Mouse (Mus musculus) cerebellum, adult 2 months (tissue): ENCODE results near the gene Chd4. TPM values are rescaled to one million over a fixed set of nuclear protein-coding genes. Genes with fewer than 3 reads are reported as not detected.

Experiments
- DNase-seq, 2 experiments: peaks; one replicate each; pipeline ENCODE4 v3.0.0; 2021
- H3K27ac ChIP-seq: fragments of 200-500 bp; 2 replicates; pipeline ENCODE4 v1.5.1; 2012; ENCODE audit warnings: low read length, control low read depth, inconsistent platforms; ENCODE audit not compliant: insufficient read depth
- H3K27me3 ChIP-seq: fragments of 200-500 bp; 2 replicates; pipeline ENCODE4 v1.6.1; 2012; ENCODE audit warnings: inconsistent platforms, mild to moderate bottlenecking, low read length, moderate library complexity; ENCODE audit not compliant: control insufficient read depth, insufficient read depth
- H3K4me1 ChIP-seq: fragments of 200-500 bp; 2 replicates; pipeline ENCODE4 v1.6.1; 2011; ENCODE audit warnings: low read length; ENCODE audit not compliant: control insufficient read depth, insufficient read depth
- H3K4me3 ChIP-seq: fragments of 200-500 bp; replicated peaks from 2 replicates; pipeline ENCODE3; 2011; ENCODE audit warnings: mild to moderate bottlenecking, low read depth, low read length, control low read depth; ENCODE audit not compliant: insufficient read depth
- CTCF ChIP-seq: fragments of 200-500 bp; IDR thresholded peaks from 2 replicates; pipeline ENCODE4 v1.5.1; 2011; ENCODE audit warnings: low read depth, mild to moderate bottlenecking, control low read depth, low read length, moderate library complexity, borderline replicate concordance; ENCODE audit not compliant: insufficient read depth
- POLR2A ChIP-seq: fragments of 200-500 bp; IDR thresholded peaks from 2 replicates; pipeline ENCODE4 v1.6.1; 2011; ENCODE audit warnings: low read length, control low read depth, borderline replicate concordance; ENCODE audit not compliant: insufficient read depth
- WGBS: fragments of 180-500 bp; shearing (Covaris S2); methylation state at CpG from one replicate; pipeline ENCODE4 v1.1.7; 2018; 5-methylcytosine and 5-hydroxymethylcytosine counted together
- polyA plus RNA-seq: library from polyadenylated mRNA; depleted of rRNA; stranded (reverse); fragments of >200 nt; gene quantifications from 2 replicates; pipeline ENCODE4 v1.2.3, GENCODE M21; 2012

Chd4 gene
- polyA plus RNA-seq, 1 experiment = 110 TPM

GRCm38 (mm10) chr6:125166051-125166751 lies 70.4 kb downstream of the Chd4 start, which contains the start of gene Gapdh:
TSS of gene Gapdh (minus strand) at chr6:125166467.
- H3K4me1 ChIP-seq = peaks cover 12% of the 10 kb centered on the region
- DNase-seq = peak; percentile 87 to 88

GRCm38 (mm10) chr6:125166861-125167650 lies 71.3 kb downstream of the Chd4 start:
- Histone ChIP-seq H3K27me3 (no peaks in the 10 kb centered on the region), H3K4me3 (peak overlapping the region; percentile 78), H3K4me1 (peaks cover 10% of the 10 kb centered on the region), H3K27ac (peak overlapping the region; percentile 82)
- 14% methylated on average over 10 of the region's 10 CpGs for WGBS
- peak in 1 of 2 experiments; percentile 57 for DNase-seq
- TF ChIP-seq POLR2A (no peak), CTCF (no peak)

More at GRCm38 (mm10) chr6:125166051-125166751, 70.4 kb downstream of the Chd4 start, which contains the start of gene Gapdh:
- TF ChIP-seq CTCF = no peak
- peak; percentile 52; the same call in 1 of the 2 replicates for TF ChIP-seq POLR2A
- WGBS = under 1% methylated on average over 18 of the region's 18 CpGs
- H3K4me3 ChIP-seq = peak within 1 kb of the TSS; percentile 83
- H3K27ac ChIP-seq = peak within 1 kb of the TSS; percentile 86
- H3K27me3 ChIP-seq = no peaks in the 10 kb centered on the region

- no peak overlapping the region for H3K4me3 ChIP-seq
- DNase-seq = no peak
- 88% methylated on average over 14 of the region's 14 CpGs for WGBS
- H3K27ac ChIP-seq = no peak overlapping the region
- TF ChIP-seq CTCF (no peak), POLR2A (no peak)
- peaks cover 10% of the 10 kb centered on the region for H3K4me1 ChIP-seq
- no peaks in the 10 kb centered on the region for H3K27me3 ChIP-seq
Measured at GRCm38 (mm10) chr6:125168086-125168485, 72.3 kb downstream of the Chd4 start.

GRCm38 (mm10) chr6:125170194-125170593 lies 74.4 kb downstream of the Chd4 start:
- 82% methylated on average over 6 of the region's 6 CpGs for whole genome bisulfite sequencing

GRCm38 (mm10) chr6:125172474-125172873 lies 76.7 kb downstream of the Chd4 start:
- H3K27ac ChIP-seq = no peak overlapping the region
- TF ChIP-seq CTCF (no peak), POLR2A (no peak)
- no peak overlapping the region for H3K4me3 ChIP-seq
- H3K4me1 ChIP-seq = peaks cover 1% of the 10 kb centered on the region; the same call in 1 of the 2 replicates
- WGBS = 78% methylated on average over 2 of the region's 2 CpGs
- DNase-seq = no peak
- H3K27me3 ChIP-seq = no peaks in the 10 kb centered on the region

More at GRCm38 (mm10) chr6:125170194-125170593, 74.4 kb downstream of the Chd4 start:
- TF ChIP-seq POLR2A = no peak
- no peak for TF ChIP-seq CTCF
- DNase-seq = no peak
- Histone ChIP-seq H3K4me3 (no peak overlapping the region), H3K4me1 (peaks cover 10% of the 10 kb centered on the region), H3K27ac (no peak overlapping the region), H3K27me3 (no peaks in the 10 kb centered on the region)

GRCm38 (mm10) chr6:125173256-125173655 lies 77.5 kb downstream of the Chd4 start:
- Histone ChIP-seq H3K27me3 (no peaks in the 10 kb centered on the region), H3K27ac (no peak overlapping the region), H3K4me3 (no peak overlapping the region), H3K4me1 (no peaks in the 10 kb centered on the region)
- no peak for DNase-seq
- WGBS = 82% methylated on average over 7 of the region's 7 CpGs
- TF ChIP-seq CTCF (no peak), POLR2A (no peak)

GRCm38 (mm10) chr6:125175469-125175868 lies 79.7 kb downstream of the Chd4 start:
- DNase-seq = no peak
- H3K27me3 ChIP-seq = no peaks in the 10 kb centered on the region
- no peak overlapping the region for H3K4me3 ChIP-seq
- no peaks in the 10 kb centered on the region for H3K4me1 ChIP-seq
- no peak overlapping the region for H3K27ac ChIP-seq
- TF ChIP-seq CTCF (no peak), POLR2A (no peak)
- 91% methylated on average over 5 of the region's 5 CpGs for WGBS
